Mouse (Mus musculus) kidney, postnatal 0 days (tissue): ENCODE data around the gene Grm2. TPM values are rescaled to one million over a fixed set of nuclear protein-coding genes. Genes with fewer than 3 reads are reported as not detected.

Experiments
- ATAC-seq: fragments of 200-750 bp; cut with Nextera tagmentation; replicated peaks from 2 replicates; pipeline ENCODE4 v1.8.0; 2017; ENCODE audit warnings: low read depth, moderate number of reproducible peaks, moderate TSS enrichment, moderate library complexity; ENCODE audit not compliant: low FRiP score
- DNase-seq: peaks from one replicate; pipeline ENCODE4 v3.0.0-alpha.2; 2016; ENCODE audit warnings: low spot score
- H3K27ac ChIP-seq: fragments of 300-500 bp; sonication (generic); 2 replicates; pipeline ENCODE4 v1.5.1; 2014; ENCODE audit warnings: mild to moderate bottlenecking
- H3K27me3 ChIP-seq: fragments of 300-500 bp; sonication (generic); 2 replicates; pipeline ENCODE4 v1.6.1; 2014; ENCODE audit warnings: low read length, mixed read lengths; ENCODE audit not compliant: insufficient read depth
- H3K36me3 ChIP-seq: fragments of 300-500 bp; sonication (generic); 2 replicates; pipeline ENCODE4 v1.6.1; 2014; ENCODE audit warnings: low read length, mixed read lengths; ENCODE audit not compliant: insufficient read depth
- H3K4me1 ChIP-seq: fragments of 300-500 bp; sonication (generic); replicated peaks from 2 replicates; pipeline ENCODE4 v1.6.1; 2014; ENCODE audit warnings: antibody characterized with exemption, low read length, mixed read lengths; ENCODE audit not compliant: insufficient read depth
- H3K4me2 ChIP-seq: fragments of 300-500 bp; sonication (generic); 2 replicates; pipeline ENCODE4 v1.6.1; 2014; ENCODE audit warnings: mild to moderate bottlenecking, low read length, moderate library complexity, mixed read lengths
- H3K4me3 ChIP-seq: fragments of 300-500 bp; sonication (generic); replicated peaks from 2 replicates; pipeline ENCODE4 v1.5.1; 2014; ENCODE audit warnings: low read depth, low read length
- H3K9ac ChIP-seq: fragments of 300-500 bp; sonication (generic); 2 replicates; pipeline ENCODE4 v1.6.1; 2014; ENCODE audit warnings: low read depth, low read length
- H3K9me3 ChIP-seq: fragments of 300-500 bp; sonication (generic); replicated peaks from 2 replicates; pipeline ENCODE4 v1.6.1; 2016; ENCODE audit warnings: low read length, inconsistent platforms, mixed read lengths
- CTCF ChIP-seq: IDR thresholded peaks from 2 replicates; pipeline ENCODE4 v1.5.1; 2016; ENCODE audit warnings: antibody characterized with exemption, low read depth, mild to moderate bottlenecking, moderate library complexity
- WGBS: fragments of 180-500 bp; shearing (Covaris S2); extraction: QIAGEN DNeasy Blood & Tissue Kit; methylation state at CpG from one replicate; pipeline ENCODE4 v1.1.7; 2014; 5-methylcytosine and 5-hydroxymethylcytosine counted together
- polyA plus RNA-seq: library from polyadenylated mRNA; unstranded; fragments of >200 nt; fragmentation: Nextera tagmentation; extraction: Ambion mirVana; gene quantifications from 2 replicates; pipeline ENCODE4 v1.2.1, GENCODE M21; 2015

The Grm2 gene
- polyA plus RNA-seq, 1 experiment from 2014 or later = not detected

GRCm38 (mm10) chr9:106657592-106657991 is 1.7 kb upstream of the Grm2 start:
- ATAC-seq (no peak), DNase-seq (no peak)
- Histone ChIP-seq H3K4me2 (no peak overlapping the region), H3K36me3 (peaks cover 39% of the 10 kb centered on the region), H3K4me1 (peaks cover 7% of the 10 kb centered on the region; the same call in 1 of the 2 replicates), H3K4me3 (no peak overlapping the region), H3K9ac (no peak overlapping the region), H3K9me3 (no peaks in the 10 kb centered on the region), H3K27ac (no peak overlapping the region), H3K27me3 (peaks cover 4% of the 10 kb centered on the region; the same call in 1 of the 2 replicates)
- TF ChIP-seq CTCF = no peak
- WGBS = 44% methylated on average over 5 of the region's 5 CpGs

GRCm38 (mm10) chr9:106656820-106657219 is 938 bp upstream of the Grm2 start:
- Histone ChIP-seq H3K27me3 (peaks cover 4% of the 10 kb centered on the region; the same call in 1 of the 2 replicates), H3K4me2 (no peak overlapping the region), H3K4me3 (no peak overlapping the region), H3K27ac (no peak overlapping the region), H3K9ac (no peak overlapping the region), H3K9me3 (no peaks in the 10 kb centered on the region), H3K36me3 (peaks cover 32% of the 10 kb centered on the region), H3K4me1 (peaks cover 7% of the 10 kb centered on the region; the same call in 1 of the 2 replicates)
- ATAC-seq (no peak), DNase-seq (no peak)
- 32% methylated on average over 5 of the region's 5 CpGs for whole genome bisulfite sequencing
- no peak for TF ChIP-seq CTCF

- no peak for ATAC-seq
- peak; percentile 57 for TF ChIP-seq CTCF
- 56% methylated on average over 1 of the region's 1 CpGs for WGBS
Observed at GRCm38 (mm10) chr9:106652720-106653119, 3.2 kb downstream of the Grm2 start.

GRCm38 (mm10) chr9:106647226-106647625 is 8.7 kb downstream of the Grm2 start:
- TF ChIP-seq CTCF = no peak
- 74% methylated on average over 27 of the region's 27 CpGs for WGBS
- no peak overlapping the region for H3K9ac ChIP-seq
- H3K4me2 ChIP-seq = no peak overlapping the region
- H3K27ac ChIP-seq = no peak overlapping the region
- no peaks in the 10 kb centered on the region for H3K4me1 ChIP-seq
- H3K27me3 ChIP-seq = no peaks in the 10 kb centered on the region
- no peaks in the 10 kb centered on the region for H3K36me3 ChIP-seq
- H3K4me3 ChIP-seq = no peak overlapping the region
- no peaks in the 10 kb centered on the region for H3K9me3 ChIP-seq
- no peak for DNase-seq
- ATAC-seq = no peak

More at GRCm38 (mm10) chr9:106652720-106653119, 3.2 kb downstream of the Grm2 start:
- H3K9me3 ChIP-seq = no peaks in the 10 kb centered on the region
- H3K4me2 ChIP-seq = no peak overlapping the region
- no peak overlapping the region for H3K4me3 ChIP-seq
- H3K36me3 ChIP-seq = 0 out of 2 replicates have a peak, but pooled peaks cover 5% of the 10 kb centered on the region
- no peak overlapping the region for H3K9ac ChIP-seq
- H3K27ac ChIP-seq = no peak overlapping the region
- DNase-seq = peak; percentile 18
- peaks cover 7% of the 10 kb centered on the region; the same call in 1 of the 2 replicates for H3K4me1 ChIP-seq
- H3K27me3 ChIP-seq = peaks cover 4% of the 10 kb centered on the region; the same call in 1 of the 2 replicates

GRCm38 (mm10) chr9:106645684-106646271 is 10.1 kb downstream of the Grm2 start:
- Histone ChIP-seq H3K9me3 (no peaks in the 10 kb centered on the region), H3K27me3 (no peaks in the 10 kb centered on the region), H3K4me3 (no peak overlapping the region), H3K27ac (no peak overlapping the region), H3K4me1 (no peaks in the 10 kb centered on the region), H3K9ac (no peak overlapping the region), H3K36me3 (no peaks in the 10 kb centered on the region), H3K4me2 (no peak overlapping the region)
- TF ChIP-seq CTCF = no peak
- WGBS = 77% methylated on average over 9 of the region's 9 CpGs
- DNase-seq (no peak), ATAC-seq (no peak)

- no peak overlapping the region for H3K4me2 ChIP-seq
- no peak overlapping the region for H3K4me3 ChIP-seq
- WGBS = 69% methylated on average over 6 of the region's 6 CpGs
- DNase-seq (no peak), ATAC-seq (no peak)
- H3K36me3 ChIP-seq = no peaks in the 10 kb centered on the region
- H3K9ac ChIP-seq = no peak overlapping the region
- H3K27ac ChIP-seq = no peak overlapping the region
- H3K27me3 ChIP-seq = no peaks in the 10 kb centered on the region
- TF ChIP-seq CTCF = peak; percentile 21; the same call in 1 of the 2 replicates
- H3K9me3 ChIP-seq = no peaks in the 10 kb centered on the region
- no peaks in the 10 kb centered on the region for H3K4me1 ChIP-seq
Observed at GRCm38 (mm10) chr9:106643787-106644186, 12.1 kb downstream of the Grm2 start.
